Mouse (Mus musculus) brain, embryonic 14.5 days (tissue): ENCODE data around the gene Hip1.
"Not testable (repeated sequence)": the region's sequence is repeated elsewhere in the genome, so short reads cannot be mapped to it uniquely, and the experiment has no call there.

Experiments
- CTCF ChIP-seq: fragments of 200-500 bp; IDR thresholded peaks from 2 replicates; pipeline ENCODE4 v1.5.1; 2012; ENCODE audit warnings: inconsistent platforms, mild to moderate bottlenecking, moderate library complexity, borderline replicate concordance; ENCODE audit not compliant: insufficient read depth, insufficient read length; ENCODE audit errors: extremely low read depth
- POLR2A ChIP-seq: fragments of 200-500 bp; IDR thresholded peaks from 2 replicates; pipeline ENCODE4 v1.6.1; 2012; ENCODE audit warnings: mild to moderate bottlenecking, inconsistent platforms, borderline replicate concordance; ENCODE audit not compliant: poor library complexity, insufficient read depth, insufficient read length, severe bottlenecking; ENCODE audit errors: extremely low read depth

DNA sequence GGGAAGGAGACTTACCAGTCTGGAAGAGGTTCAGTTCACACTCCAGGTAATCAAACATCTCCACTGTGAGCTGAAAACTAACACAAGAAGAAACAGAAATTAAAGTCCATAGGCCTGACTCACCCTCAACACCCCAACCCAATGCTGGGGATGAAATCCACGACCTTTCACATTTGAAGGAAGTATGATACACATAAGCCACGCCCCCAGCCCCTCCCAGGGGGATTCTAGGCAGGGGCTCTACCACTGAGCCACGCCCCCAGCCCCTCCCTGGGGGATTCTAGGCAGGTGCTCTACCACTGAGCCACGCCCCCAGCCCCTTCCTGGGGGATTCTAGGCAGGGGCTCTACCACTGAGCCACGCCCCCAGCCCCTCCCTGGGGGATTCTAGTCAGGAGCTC lies 93.4 kb downstream of the Hip1 start:
- not testable (repeated sequence) for TF ChIP-seq CTCF, POLR2A
